Mouse (Mus musculus) hindbrain, embryonic 10.5 days (tissue): ENCODE results near the gene Olfr203. TPM values are rescaled to one million over a fixed set of nuclear protein-coding genes. Genes with fewer than 3 reads are reported as not detected.
"Not testable (repeated sequence)": the region's sequence is repeated elsewhere in the genome, so short reads cannot be mapped to it uniquely, and the experiment has no call there.

ENCODE experiments used
- DNase-seq: peaks from one replicate; pipeline ENCODE4 v3.0.0-alpha.2; 2017; ENCODE audit warnings: low spot score
- H3K27ac ChIP-seq: fragments of 300-500 bp; sonication (generic); 2 replicates; pipeline ENCODE4 v1.5.1; 2016; ENCODE audit warnings: mild to moderate bottlenecking, moderate library complexity
- H3K27me3 ChIP-seq: fragments of 300-500 bp; sonication (generic); 2 replicates; pipeline ENCODE4 v1.6.1; 2016; ENCODE audit warnings: mild to moderate bottlenecking; ENCODE audit not compliant: poor library complexity, insufficient read depth, severe bottlenecking
- H3K36me3 ChIP-seq: fragments of 300-500 bp; sonication (generic); 2 replicates; pipeline ENCODE4 v1.6.1; 2016; ENCODE audit warnings: mild to moderate bottlenecking, moderate library complexity
- H3K4me1 ChIP-seq: fragments of 300-500 bp; sonication (generic); replicated peaks from 2 replicates; pipeline ENCODE4 v1.6.1; 2016; ENCODE audit warnings: mild to moderate bottlenecking
- H3K4me3 ChIP-seq: fragments of 300-500 bp; sonication (generic); 2 replicates; pipeline ENCODE4 v1.5.1; 2016; ENCODE audit warnings: mild to moderate bottlenecking, moderate library complexity
- H3K9me3 ChIP-seq: fragments of 300-500 bp; sonication (generic); 2 replicates; pipeline ENCODE4 v1.6.1; 2016; ENCODE audit warnings: mild to moderate bottlenecking, moderate library complexity
- WGBS: fragments of 180-500 bp; shearing (Covaris S2); methylation state at CpG from one replicate; pipeline ENCODE4 v1.1.7; 2016; 5-methylcytosine and 5-hydroxymethylcytosine counted together
- polyA plus RNA-seq: library from polyadenylated mRNA; unstranded; fragments of >200 nt; fragmentation: Nextera tagmentation; extraction: Ambion mirVana; gene quantifications from 2 replicates; pipeline ENCODE4 v1.2.1, GENCODE M21; 2016

The Olfr203 gene
- not detected in 2 replicates for polyA plus RNA-seq

- no peak within 1 kb of the TSS for H3K4me3 ChIP-seq
- no peak for DNase-seq
- no peaks in the 10 kb centered on the region for H3K36me3 ChIP-seq
- no peak within 1 kb of the TSS for H3K27ac ChIP-seq
- H3K4me1 ChIP-seq, result no peaks in the 10 kb centered on the region
- WGBS, result 90% methylated on average over 2 of the region's 2 CpGs
- no peaks in the 10 kb centered on the region for H3K27me3 ChIP-seq
- no peaks in the 10 kb centered on the region for H3K9me3 ChIP-seq
Measured at GRCm38 (mm10) chr16:59298581-59298980, at the start of gene Olfr203. Gene Olfr203, plus strand, starts transcription at chr16:59298881.

- H3K27ac ChIP-seq, result no peak overlapping the region
- WGBS, result 87% methylated on average over 17 of the region's 17 CpGs
- no peaks in the 10 kb centered on the region for H3K9me3 ChIP-seq
- DNase-seq, result no peak
- H3K4me3 ChIP-seq, result no peak overlapping the region
- no peaks in the 10 kb centered on the region for H3K27me3 ChIP-seq
- no peaks in the 10 kb centered on the region for H3K36me3 ChIP-seq
- H3K4me1 ChIP-seq, result no peaks in the 10 kb centered on the region
Measured at GRCm38 (mm10) chr16:59249684-59250083, 49.0 kb upstream of the Olfr203 start.

- not testable (repeated sequence) for DNase-seq, H3K27ac ChIP-seq, H3K36me3 ChIP-seq, H3K9me3 ChIP-seq, H3K4me1 ChIP-seq, H3K4me3 ChIP-seq, H3K27me3 ChIP-seq
- WGBS, result 86% methylated on average over 4 of the region's 4 CpGs
Measured at GRCm38 (mm10) chr16:59269097-59269496, 29.6 kb upstream of the Olfr203 start.

- not testable (repeated sequence) for H3K27me3 ChIP-seq, H3K27ac ChIP-seq, H3K9me3 ChIP-seq, H3K36me3 ChIP-seq, H3K4me3 ChIP-seq, DNase-seq, H3K4me1 ChIP-seq
- 90% methylated on average over 4 of the region's 4 CpGs for WGBS
Measured at GRCm38 (mm10) chr16:59272532-59272931, 26.1 kb upstream of the Olfr203 start, which contains the start of gene Olfr201. Gene Olfr201, minus strand, starts transcription at chr16:59272632.

GRCm38 (mm10) chr16:59280542-59280941, 18.1 kb upstream of the Olfr203 start:
- no peaks in the 10 kb centered on the region for H3K36me3 ChIP-seq
- no peak overlapping the region for H3K4me3 ChIP-seq
- no peaks in the 10 kb centered on the region for H3K9me3 ChIP-seq
- WGBS, result 78% methylated on average over 3 of the region's 3 CpGs
- H3K27ac ChIP-seq, result no peak overlapping the region
- no peak for DNase-seq
- H3K27me3 ChIP-seq, result no peaks in the 10 kb centered on the region
- H3K4me1 ChIP-seq, result no peaks in the 10 kb centered on the region

GRCm38 (mm10) chr16:59283476-59283875, 15.2 kb upstream of the Olfr203 start:
- Histone ChIP-seq H3K9me3 (no peaks in the 10 kb centered on the region), H3K4me3 (no peak overlapping the region), H3K27ac (no peak overlapping the region), H3K27me3 (no peaks in the 10 kb centered on the region), H3K4me1 (no peaks in the 10 kb centered on the region), H3K36me3 (no peaks in the 10 kb centered on the region)
- WGBS, result 87% methylated on average over 1 of the region's 1 CpGs
- DNase-seq, result no peak

GRCm38 (mm10) chr16:59286693-59287092, 12.0 kb upstream of the Olfr203 start, which contains the start of gene Olfr202:
Gene Olfr202, minus strand, starts transcription at chr16:59286793.
- 87% methylated on average over 1 of the region's 1 CpGs for WGBS
- Histone ChIP-seq H3K4me1 (no peaks in the 10 kb centered on the region), H3K4me3 (no peak within 1 kb of the TSS), H3K36me3 (no peaks in the 10 kb centered on the region), H3K27me3 (no peaks in the 10 kb centered on the region), H3K9me3 (no peaks in the 10 kb centered on the region), H3K27ac (no peak within 1 kb of the TSS)
- no peak for DNase-seq

GRCm38 (mm10) chr16:59287576-59287975, 11.1 kb upstream of the Olfr203 start:
- DNase-seq, H3K27ac ChIP-seq, H3K36me3 ChIP-seq, H3K4me1 ChIP-seq, H3K9me3 ChIP-seq, H3K4me3 ChIP-seq, H3K27me3 ChIP-seq: not testable (repeated sequence)
- WGBS, result 83% methylated on average over 9 of the region's 9 CpGs

- H3K36me3 ChIP-seq, result no peaks in the 10 kb centered on the region
- H3K9me3 ChIP-seq, result no peaks in the 10 kb centered on the region
- no peak within 1 kb of the TSS for H3K27ac ChIP-seq
- DNase-seq, result no peak
- H3K27me3 ChIP-seq, result no peaks in the 10 kb centered on the region
- H3K4me1 ChIP-seq, result no peaks in the 10 kb centered on the region
- H3K4me3 ChIP-seq, result no peak within 1 kb of the TSS
Measured at GRCm38 (mm10) chr16:59318148-59318547, 19.5 kb downstream of the Olfr203 start, which contains the start of gene Olfr204. Gene Olfr204, minus strand, starts transcription at chr16:59318248.

- H3K27me3 ChIP-seq, H3K4me3 ChIP-seq, H3K36me3 ChIP-seq, H3K9me3 ChIP-seq, DNase-seq, H3K27ac ChIP-seq, H3K4me1 ChIP-seq: not testable (repeated sequence)
- WGBS, result 71% methylated on average over 1 of the region's 1 CpGs
Measured at GRCm38 (mm10) chr16:59323262-59323661, 24.6 kb downstream of the Olfr203 start.

GRCm38 (mm10) chr16:59331038-59331437, 32.4 kb downstream of the Olfr203 start, which contains the start of gene Olfr205:
Gene Olfr205, minus strand, starts transcription at chr16:59331138.
- DNase-seq, result no peak
- Histone ChIP-seq H3K4me1 (no peaks in the 10 kb centered on the region), H3K27ac (no peak within 1 kb of the TSS), H3K4me3 (no peak within 1 kb of the TSS), H3K36me3 (no peaks in the 10 kb centered on the region), H3K9me3 (peaks cover 4% of the 10 kb centered on the region), H3K27me3 (no peaks in the 10 kb centered on the region)

GRCm38 (mm10) chr16:59349146-59349545, 50.5 kb downstream of the Olfr203 start, which contains the start of gene Olfr206:
Gene Olfr206, minus strand, starts transcription at chr16:59349246.
- WGBS, result 79% methylated on average over 1 of the region's 1 CpGs
- DNase-seq, result no peak
- no peak within 1 kb of the TSS for H3K27ac ChIP-seq
- no peaks in the 10 kb centered on the region for H3K27me3 ChIP-seq
- no peaks in the 10 kb centered on the region for H3K36me3 ChIP-seq
- no peaks in the 10 kb centered on the region for H3K4me1 ChIP-seq
- no peaks in the 10 kb centered on the region for H3K9me3 ChIP-seq
- no peak within 1 kb of the TSS for H3K4me3 ChIP-seq
